Mouse (Mus musculus): ENCODE measurements at regions not wholly inside any gene's neighbourhood (a gene's known extent, or its start where the extent isn't known, plus 50 kb on each side); places are given as distances from the start of the nearest gene placed in this dataset.

DNA sequence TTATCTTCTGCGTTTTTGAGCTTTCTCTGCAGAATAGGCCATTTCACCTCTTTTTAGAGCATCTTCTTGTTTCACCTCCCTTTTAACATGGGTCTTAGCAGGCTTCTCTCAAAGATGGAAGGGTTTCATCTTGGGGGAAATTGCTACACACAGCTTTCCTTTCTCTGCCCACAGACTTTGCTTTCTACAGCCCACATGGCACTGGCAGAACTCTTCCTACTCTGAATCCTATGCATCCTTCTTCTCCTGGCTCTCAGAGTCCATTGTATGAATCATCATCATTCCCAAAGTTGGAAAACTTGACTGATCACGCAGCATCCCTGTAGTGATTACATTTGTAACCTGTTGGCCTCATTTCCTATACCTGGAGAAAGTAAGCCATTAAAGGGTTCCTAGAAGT is 124.6 kb upstream of the Cxcl12 start:
- TF ChIP-seq POLR2A (IDR thresholded peaks at IDR 0.05; ENCODE audit: borderline replicate concordance, extremely low read depth, insufficient read depth, insufficient read length, poor library complexity, severe bottlenecking) (no peak), CTCF (IDR thresholded peaks at IDR 0.05; ENCODE audit: borderline replicate concordance, extremely low read depth, insufficient read depth, insufficient read length) (no peak)
